Mouse (Mus musculus) Patski (cell line): ENCODE results near the gene Olfr853. TPM values are rescaled to one million over a fixed set of nuclear protein-coding genes. Genes with fewer than 3 reads are reported as not detected.

Experiments
- ATAC-seq: fragments of 100-300 bp; one replicate; pipeline ENCODE4 v1.8.0; 2021
- CTCF ChIA-PET: fragments of 350-600 bp; sonication (Branson Sonifier 250); formaldehyde crosslinking; loops from one replicate; lab custom pipeline; 2022; ENCODE audit warnings: inconsistent platforms; lab: Charles Lee
- POLR2A ChIA-PET: fragments of 350-600 bp; sonication (Branson Sonifier 250); formaldehyde crosslinking; loops from one replicate; lab custom pipeline; 2022; ENCODE audit warnings: antibody characterized with exemption, inconsistent platforms; lab: Charles Lee
- DNase-seq: peaks from one replicate; pipeline ENCODE4 v3.0.0-alpha.2; 2011; ENCODE audit warnings: low read depth, low spot score
- H3K27me3 ChIP-seq: fragments of 371-371 bp; one replicate; pipeline ENCODE4 v1.5.1; 2021
- CTCF ChIP-seq: fragments of 100-300 bp; IDR thresholded peaks from one replicate; pipeline ENCODE4 v1.5.1; 2021
- in situ Hi-C: fragments of 300-500 bp; cut with MboI; formaldehyde crosslinking; loops from 3 replicates; pipeline ENCODE4 v1.11.1; 2018; ENCODE audit warnings: low pct_unique_long_range_greater_than_20kb, mixed read lengths
- polyA plus RNA-seq: library from polyadenylated mRNA; unstranded; gene quantifications from one replicate; pipeline ENCODE4 v1.2.3, GENCODE M21; 2021

The Olfr853 gene
- not detected for polyA plus RNA-seq

DNA sequence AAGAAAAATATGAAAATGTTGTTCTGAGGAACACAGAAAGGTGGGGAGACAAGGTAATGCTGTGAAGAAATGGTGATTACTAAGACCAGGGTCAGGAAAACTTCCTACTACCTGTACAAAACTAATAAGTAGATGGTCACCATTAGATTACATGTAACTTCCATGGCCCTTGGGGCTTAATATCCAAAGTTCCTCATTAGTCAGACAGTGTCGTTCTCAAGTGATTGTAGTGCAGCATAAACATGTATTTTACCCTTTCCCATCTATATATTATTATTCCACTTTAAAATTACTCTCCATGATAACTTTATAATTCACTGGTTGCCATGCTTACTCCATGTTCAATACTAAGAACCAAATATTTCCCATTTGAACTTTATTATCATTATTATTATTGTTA is at the start of gene Olfr853:
Gene Olfr853, minus strand, starts transcription at position 101 of the 400 bp plus-strand sequence.
- ATAC-seq = no peak
- CTCF ChIA-PET = no interaction called here
- in situ Hi-C loops = no loop called here
- no peak for TF ChIP-seq CTCF
- POLR2A ChIA-PET = no interaction called here
- no peak for DNase-seq
- H3K27me3 ChIP-seq = no peaks in the 10 kb centered on the region

DNA sequence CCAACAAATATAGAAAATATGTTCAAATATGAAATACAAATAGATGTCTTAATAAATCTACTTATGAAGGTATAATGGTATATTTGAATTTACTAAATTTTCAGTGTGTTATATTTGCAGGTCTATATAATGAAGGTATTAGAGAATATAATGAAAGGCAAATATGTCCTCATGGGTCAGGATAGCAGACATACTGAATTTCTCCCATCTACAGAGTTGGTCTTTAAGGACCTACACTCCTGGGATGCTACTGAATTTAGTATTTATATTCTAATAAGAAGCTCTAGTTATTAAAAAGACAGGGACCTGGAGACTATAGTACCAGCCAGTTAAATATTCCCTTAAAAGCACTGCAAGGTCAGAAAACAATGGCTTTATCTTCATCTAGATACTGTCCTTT is 41.4 kb upstream of the Olfr853 start, which contains the start of gene Olfr855:
Gene Olfr855, plus strand, starts transcription at position 301 of the 400 bp plus-strand sequence.
- ChIA-PET POLR2A (no interaction called here), CTCF (no interaction called here)
- H3K27me3 ChIP-seq = no peaks in the 10 kb centered on the region
- DNase-seq = no peak
- in situ Hi-C loops = no loop called here
- TF ChIP-seq CTCF = no peak
- no peak for ATAC-seq

DNA sequence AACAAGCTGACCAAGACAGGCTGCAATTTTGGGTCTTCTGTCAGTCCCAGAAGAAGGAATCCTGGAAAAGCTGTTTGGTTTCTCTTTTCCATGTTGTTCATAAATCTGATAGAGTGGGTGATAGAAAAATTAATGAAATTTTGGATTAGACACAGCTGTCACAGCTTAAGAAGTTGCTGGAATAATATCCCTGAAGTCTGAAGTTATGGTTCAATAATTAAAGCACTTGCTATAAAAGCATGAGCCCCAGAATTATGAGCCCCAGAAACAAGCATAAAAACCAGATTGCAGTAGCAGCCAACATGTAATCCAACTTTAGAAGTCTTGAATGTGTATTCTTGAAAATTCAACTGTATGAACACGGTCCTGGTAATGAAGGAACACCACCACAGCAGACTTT is 26.4 kb upstream of the Olfr853 start, which contains the start of gene Olfr854:
Gene Olfr854, minus strand, starts transcription at position 101 of the 400 bp plus-strand sequence.
- DNase-seq (no peak), ATAC-seq (no peak)
- in situ Hi-C loops = no loop called here
- no peaks in the 10 kb centered on the region for H3K27me3 ChIP-seq
- TF ChIP-seq CTCF = no peak
- POLR2A ChIA-PET = no interaction called here
- CTCF ChIA-PET = no interaction called here

DNA sequence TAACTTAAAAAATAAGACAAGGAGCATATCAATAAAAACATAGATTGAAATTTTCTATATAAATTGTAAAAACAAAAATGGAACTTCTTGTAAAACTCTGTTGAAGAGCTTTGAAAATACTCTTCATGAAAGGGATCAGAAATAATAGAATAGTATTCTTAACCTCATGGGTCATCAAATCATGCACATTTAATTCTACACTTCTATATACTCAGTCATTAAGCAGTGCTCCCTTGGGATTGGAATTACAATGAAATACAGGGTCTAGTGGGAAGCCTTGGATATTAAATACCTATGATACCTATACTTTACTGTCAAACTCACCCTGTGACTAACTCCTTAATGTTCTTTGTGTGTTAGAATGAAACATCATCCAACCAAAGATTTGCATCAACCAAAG is 47.9 kb downstream of the Olfr853 start, which contains the start of gene Olfr851:
Gene Olfr851, plus strand, starts transcription at position 301 of the 400 bp plus-strand sequence.
- in situ Hi-C loops = no loop called here
- no peak for TF ChIP-seq CTCF
- DNase-seq = no peak
- POLR2A ChIA-PET = no interaction called here
- ATAC-seq = no peak
- no peaks in the 10 kb centered on the region for H3K27me3 ChIP-seq
- CTCF ChIA-PET = no interaction called here

Other genes with a start within 250 kb of the Olfr853 start
- not detected for gene Olfr844, start 224.7 kb downstream of the Olfr853 start, polyA plus RNA-seq
- gene Olfr845, start 204.6 kb downstream of the Olfr853 start, polyA plus RNA-seq = not detected
- not detected for gene Olfr846, start 177.1 kb downstream of the Olfr853 start, polyA plus RNA-seq
- gene Olfr847, start 162.4 kb downstream of the Olfr853 start, polyA plus RNA-seq = not detected
- gene Olfr849, start 100.8 kb downstream of the Olfr853 start, polyA plus RNA-seq = not detected
- not detected for gene Olfr850, start 62.8 kb downstream of the Olfr853 start, polyA plus RNA-seq
- gene Olfr851, start 47.8 kb downstream of the Olfr853 start, polyA plus RNA-seq = not detected
- gene Olfr854, start 26.3 kb upstream of the Olfr853 start, polyA plus RNA-seq = not detected
- gene Olfr855, start 41.5 kb upstream of the Olfr853 start, polyA plus RNA-seq = not detected
- gene Zfp317, start 81.0 kb upstream of the Olfr853 start, polyA plus RNA-seq = 20.9 TPM
- gene Olfr857, start 168.4 kb upstream of the Olfr853 start, polyA plus RNA-seq = not detected
- not detected for gene Olfr58, start 239.2 kb upstream of the Olfr853 start, polyA plus RNA-seq